Mouse (Mus musculus) heart, adult 2 months (tissue): ENCODE measurements around the gene Ccdc89.

Experiments used
- CTCF ChIP-seq: fragments of 200-600 bp; IDR thresholded peaks from 2 replicates; pipeline ENCODE4 v1.8.1; 2022; ENCODE audit warnings: antibody characterized with exemption, mild to moderate bottlenecking, moderate library complexity
- EP300 ChIP-seq: fragments of 200-500 bp; IDR thresholded peaks from 2 replicates; pipeline ENCODE4 v1.6.1; 2011; ENCODE audit warnings: low read depth, low read length, control low read depth; ENCODE audit not compliant: insufficient read depth
- POLR2A ChIP-seq: fragments of 200-500 bp; IDR thresholded peaks from 2 replicates; pipeline ENCODE4 v1.6.1; 2011; ENCODE audit warnings: mild to moderate bottlenecking, low read depth, low read length, control low read depth; ENCODE audit not compliant: insufficient read depth

DNA sequence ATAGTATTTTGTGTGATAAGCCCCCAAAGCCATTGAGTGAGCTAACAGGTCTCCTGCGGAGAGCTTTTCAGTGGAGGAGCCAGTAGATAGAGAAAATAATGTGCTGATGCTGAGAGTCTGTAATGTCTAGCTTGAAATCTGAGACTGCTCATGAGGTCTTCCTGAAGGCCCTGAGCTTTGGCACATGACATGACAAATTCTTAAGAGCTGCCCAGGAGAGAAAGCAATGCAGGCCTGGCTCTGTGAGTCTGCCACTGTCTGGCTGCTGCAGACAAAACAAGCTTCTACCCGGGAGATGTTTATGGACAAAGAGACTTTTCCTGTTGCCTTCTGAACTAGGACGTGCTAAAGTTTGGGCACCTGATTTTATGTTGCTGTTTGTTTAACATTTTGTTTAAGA lies 36.6 kb upstream of the Ccdc89 start:
- no peak for TF ChIP-seq CTCF
- no peak for TF ChIP-seq EP300
- TF ChIP-seq POLR2A = no peak
